Mouse (Mus musculus): ENCODE data around the gene Ccni. TPM values are rescaled to one million over a fixed set of nuclear protein-coding genes. Genes with fewer than 3 reads are reported as not detected.

Gene Ccni
- 105 and 107 TPM in 2 replicates for polyA plus RNA-seq (2015; fragmentation: Nextera tagmentation; extraction: Ambion mirVana)

GRCm38 (mm10) chr5:93206109-93207005 lies at the start of gene Ccni, which contains the start of gene 2010109A12Rik:
TSS of gene Ccni (minus strand) at chr5:93206495.
TSS of gene 2010109A12Rik (plus strand) at chr5:93206518.
- Histone ChIP-seq H3K36me3 (ENCODE audit: control insufficient read depth, insufficient read depth, low read length) (peaks cover 2% of the 10 kb centered on the region; the same call in 1 of the 2 replicates), H3K4me2 (ENCODE audit: low read depth, low read length) (peak within 1 kb of the TSS; percentile 86), H3K27me3 (ENCODE audit: control insufficient read depth, insufficient read depth, low read depth, low read length) (no peaks in the 10 kb centered on the region), H3K27ac (ENCODE audit: low read length) (peak within 1 kb of the TSS; percentile 97), H3K4me1 (replicated peaks; ENCODE audit: control insufficient read depth, insufficient read depth, low read length) (peaks cover 10% of the 10 kb centered on the region), H3K9me3 (ENCODE audit: control insufficient read depth, low read length) (no peaks in the 10 kb centered on the region), H3K4me3 (ENCODE audit: low read length) (peak within 1 kb of the TSS; percentile 88), H3K9ac (ENCODE audit: low read length) (peak within 1 kb of the TSS; percentile 97)
- WGBS, result under 1% methylated on average over 79 of the region's 79 CpGs
- ATAC-seq (ENCODE audit: low read depth), result peak; percentile 97

- WGBS, result 80% methylated on average over 5 of the region's 5 CpGs
- Histone ChIP-seq H3K9me3 (ENCODE audit: control insufficient read depth, low read length) (no peaks in the 10 kb centered on the region), H3K27me3 (ENCODE audit: control insufficient read depth, insufficient read depth, low read depth, low read length) (no peaks in the 10 kb centered on the region), H3K9ac (ENCODE audit: low read length) (no peak overlapping the region), H3K4me3 (ENCODE audit: low read length) (no peak overlapping the region), H3K36me3 (ENCODE audit: control insufficient read depth, insufficient read depth, low read length) (no peaks in the 10 kb centered on the region), H3K4me2 (ENCODE audit: low read depth, low read length) (no peak overlapping the region), H3K27ac (ENCODE audit: low read length) (no peak overlapping the region), H3K4me1 (replicated peaks; ENCODE audit: control insufficient read depth, insufficient read depth, low read length) (peaks cover 4% of the 10 kb centered on the region)
- ATAC-seq (ENCODE audit: low read depth), result no peak
Measured at GRCm38 (mm10) chr5:93255759-93256265, 49.5 kb upstream of the Ccni start.

- Histone ChIP-seq H3K27me3 (ENCODE audit: control insufficient read depth, insufficient read depth, low read depth, low read length) (no peaks in the 10 kb centered on the region), H3K9ac (ENCODE audit: low read length) (no peak overlapping the region), H3K4me3 (ENCODE audit: low read length) (no peak overlapping the region), H3K9me3 (ENCODE audit: control insufficient read depth, low read length) (no peaks in the 10 kb centered on the region), H3K4me2 (ENCODE audit: low read depth, low read length) (no peak overlapping the region), H3K36me3 (ENCODE audit: control insufficient read depth, insufficient read depth, low read length) (no peaks in the 10 kb centered on the region), H3K4me1 (replicated peaks; ENCODE audit: control insufficient read depth, insufficient read depth, low read length) (peaks cover 4% of the 10 kb centered on the region), H3K27ac (ENCODE audit: low read length) (no peak overlapping the region)
- 78% methylated on average over 12 of the region's 12 CpGs for WGBS
- no peak for ATAC-seq (ENCODE audit: low read depth)
Measured at GRCm38 (mm10) chr5:93251001-93251760, 44.9 kb upstream of the Ccni start.

- ATAC-seq (ENCODE audit: low read depth), result no peak
- peaks cover 4% of the 10 kb centered on the region for H3K4me1 ChIP-seq (replicated peaks; ENCODE audit: control insufficient read depth, insufficient read depth, low read length)
- no peaks in the 10 kb centered on the region for H3K27me3 ChIP-seq (ENCODE audit: control insufficient read depth, insufficient read depth, low read depth, low read length)
- no peak overlapping the region for H3K27ac ChIP-seq (ENCODE audit: low read length)
- no peak overlapping the region for H3K4me3 ChIP-seq (ENCODE audit: low read length)
- WGBS, result 51% methylated on average over 6 of the region's 6 CpGs
- no peak overlapping the region for H3K4me2 ChIP-seq (ENCODE audit: low read depth, low read length)
- H3K36me3 ChIP-seq (ENCODE audit: control insufficient read depth, insufficient read depth, low read length), result no peaks in the 10 kb centered on the region
- no peaks in the 10 kb centered on the region for H3K9me3 ChIP-seq (ENCODE audit: control insufficient read depth, low read length)
- H3K9ac ChIP-seq (ENCODE audit: low read length), result no peak overlapping the region
Measured at GRCm38 (mm10) chr5:93249940-93250578, 43.8 kb upstream of the Ccni start.

- H3K4me3 ChIP-seq (ENCODE audit: low read length), result no peak overlapping the region
- 76% methylated on average over 2 of the region's 2 CpGs for WGBS
- ATAC-seq (ENCODE audit: low read depth), result no peak
- no peak overlapping the region for H3K4me2 ChIP-seq (ENCODE audit: low read depth, low read length)
- H3K9ac ChIP-seq (ENCODE audit: low read length), result no peak overlapping the region
- no peaks in the 10 kb centered on the region for H3K4me1 ChIP-seq (replicated peaks; ENCODE audit: control insufficient read depth, insufficient read depth, low read length)
- H3K27me3 ChIP-seq (ENCODE audit: control insufficient read depth, insufficient read depth, low read depth, low read length), result no peaks in the 10 kb centered on the region
- no peak overlapping the region for H3K27ac ChIP-seq (ENCODE audit: low read length)
- no peaks in the 10 kb centered on the region for H3K36me3 ChIP-seq (ENCODE audit: control insufficient read depth, insufficient read depth, low read length)
- no peaks in the 10 kb centered on the region for H3K9me3 ChIP-seq (ENCODE audit: control insufficient read depth, low read length)
Measured at GRCm38 (mm10) chr5:93245280-93245679, 39.0 kb upstream of the Ccni start.

GRCm38 (mm10) chr5:93239590-93240544 lies 33.6 kb upstream of the Ccni start:
- Histone ChIP-seq H3K4me3 (ENCODE audit: low read length) (no peak overlapping the region), H3K4me1 (replicated peaks; ENCODE audit: control insufficient read depth, insufficient read depth, low read length) (no peaks in the 10 kb centered on the region), H3K4me2 (ENCODE audit: low read depth, low read length) (no peak overlapping the region), H3K9me3 (ENCODE audit: control insufficient read depth, low read length) (no peaks in the 10 kb centered on the region), H3K27me3 (ENCODE audit: control insufficient read depth, insufficient read depth, low read depth, low read length) (no peaks in the 10 kb centered on the region), H3K36me3 (ENCODE audit: control insufficient read depth, insufficient read depth, low read length) (no peaks in the 10 kb centered on the region), H3K27ac (ENCODE audit: low read length) (no peak overlapping the region), H3K9ac (ENCODE audit: low read length) (no peak overlapping the region)
- WGBS, result 59% methylated on average over 8 of the region's 8 CpGs
- ATAC-seq (ENCODE audit: low read depth), result no peak

- no peaks in the 10 kb centered on the region for H3K9me3 ChIP-seq (ENCODE audit: control insufficient read depth, low read length)
- 73% methylated on average over 4 of the region's 4 CpGs for WGBS
Measured at GRCm38 (mm10) chr5:93236541-93236940, 30.2 kb upstream of the Ccni start.

GRCm38 (mm10) chr5:93235888-93236287 lies 29.6 kb upstream of the Ccni start:
- WGBS, result 95% methylated on average over 3 of the region's 3 CpGs
- no peak for ATAC-seq (ENCODE audit: low read depth)
- Histone ChIP-seq H3K27ac (ENCODE audit: low read length) (no peak overlapping the region), H3K9me3 (ENCODE audit: control insufficient read depth, low read length) (no peaks in the 10 kb centered on the region), H3K36me3 (ENCODE audit: control insufficient read depth, insufficient read depth, low read length) (no peaks in the 10 kb centered on the region), H3K9ac (ENCODE audit: low read length) (no peak overlapping the region), H3K4me3 (ENCODE audit: low read length) (no peak overlapping the region), H3K4me2 (ENCODE audit: low read depth, low read length) (no peak overlapping the region), H3K27me3 (ENCODE audit: control insufficient read depth, insufficient read depth, low read depth, low read length) (no peaks in the 10 kb centered on the region), H3K4me1 (replicated peaks; ENCODE audit: control insufficient read depth, insufficient read depth, low read length) (no peaks in the 10 kb centered on the region)

More at GRCm38 (mm10) chr5:93236541-93236940, 30.2 kb upstream of the Ccni start:
- Histone ChIP-seq H3K9ac (ENCODE audit: low read length) (no peak overlapping the region), H3K27ac (ENCODE audit: low read length) (no peak overlapping the region), H3K27me3 (ENCODE audit: control insufficient read depth, insufficient read depth, low read depth, low read length) (no peaks in the 10 kb centered on the region), H3K36me3 (ENCODE audit: control insufficient read depth, insufficient read depth, low read length) (no peaks in the 10 kb centered on the region), H3K4me1 (replicated peaks; ENCODE audit: control insufficient read depth, insufficient read depth, low read length) (no peaks in the 10 kb centered on the region), H3K4me3 (ENCODE audit: low read length) (no peak overlapping the region), H3K4me2 (ENCODE audit: low read depth, low read length) (no peak overlapping the region)
- no peak for ATAC-seq (ENCODE audit: low read depth)
